Comparison of ENCODE assay signal across 8 mouse cellular contexts in the genomic region with DNA sequence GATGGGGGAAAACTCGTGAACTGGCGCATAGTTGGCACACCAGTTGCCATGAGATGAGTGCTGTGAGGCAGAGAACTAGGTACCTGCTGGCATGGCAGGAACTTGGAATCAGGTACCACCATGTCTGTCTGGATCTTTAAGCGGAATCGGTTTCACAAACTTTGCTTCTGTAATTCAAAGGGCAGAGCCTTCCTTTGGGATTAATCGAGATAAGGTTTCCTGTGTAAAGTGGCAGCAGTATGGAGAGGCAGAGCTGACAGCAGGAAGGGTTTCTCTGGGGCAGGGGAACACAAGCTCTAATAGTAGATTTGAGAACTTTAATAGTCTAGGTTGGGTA. TPM values are rescaled to one million over a fixed set of nuclear protein-coding genes. Genes with fewer than 3 reads are reported as not detected.
DNase-seq lines count a peak whose midpoint lies in the region; ATAC-seq and TF ChIP-seq lines count a peak whose summit lies in the region.

No protein-coding gene starts in this region.

- TF ChIP-seq CTCF in lung, adult 2 months (IDR thresholded peaks at IDR 0.05; ENCODE audit: insufficient read depth, low read length), result no peak
- no peak for TF ChIP-seq CTCF in hindbrain, postnatal 0 days (IDR thresholded peaks at IDR 0.05; ENCODE audit: low read depth)

- DNase-seq in lung, adult 2 months, result no peak
- DNase-seq in lung, postnatal 14 days, result no peak
- DNase-seq in embryonic facial prominence, embryonic 10.5 days (ENCODE audit: low spot score), result peak; percentile 19
- DNase-seq in hindbrain, postnatal 0 days (ENCODE audit: low spot score), result no peak
- peak; percentile 34 for DNase-seq in neural tube, embryonic 10.5 days (ENCODE audit: extremely low spot score, low spot score)
- DNase-seq in layer of hippocampus, postnatal 10 days (ENCODE audit: low spot score in 2 of 2), result no peak
- no peak for DNase-seq in embryo, embryonic 9.5 days (ENCODE audit: extremely low spot score)
- no peak for DNase-seq in left cerebral cortex, postnatal 4 days

- H3K4me3 ChIP-seq in lung, adult 2 months (replicated peaks; ENCODE audit: extremely low read depth, low read depth, low read length), result peak overlapping the region; percentile 81
- peak overlapping the region; percentile 77 for H3K4me3 ChIP-seq in embryonic facial prominence, embryonic 10.5 days
- peak overlapping the region; percentile 64 for H3K4me3 ChIP-seq in hindbrain, postnatal 0 days (ENCODE audit: low read length)

- intact Hi-C loops in left cerebral cortex, postnatal 4 days (cut with DNase I), result no loop called here

- no peak for TF ChIP-seq POLR2A in lung, adult 2 months (IDR thresholded peaks at IDR 0.05; ENCODE audit: borderline replicate concordance, extremely low read depth, low read depth, low read length)

- H3K4me1 ChIP-seq in lung, adult 2 months (ENCODE audit: control insufficient read depth, insufficient read depth, low read length), result peaks cover 9% of the 10 kb centered on the region
- H3K4me1 ChIP-seq in embryonic facial prominence, embryonic 10.5 days, result peaks cover 30% of the 10 kb centered on the region
- peaks cover 17% of the 10 kb centered on the region for H3K4me1 ChIP-seq in hindbrain, postnatal 0 days (ENCODE audit: insufficient read depth, low read length)

- H3K27me3 ChIP-seq in embryonic facial prominence, embryonic 10.5 days (replicated peaks; ENCODE audit: low read depth, poor library complexity, severe bottlenecking), result no peaks in the 10 kb centered on the region
- H3K27me3 ChIP-seq in hindbrain, postnatal 0 days (ENCODE audit: insufficient read depth, low read length), result no peaks in the 10 kb centered on the region

- peak overlapping the region; percentile 91 for H3K27ac ChIP-seq in embryonic facial prominence, embryonic 10.5 days (replicated peaks)
- peak overlapping the region; percentile 3; the same call in 1 of the 2 replicates for H3K27ac ChIP-seq in hindbrain, postnatal 0 days

- peaks cover 33% of the 10 kb centered on the region for H3K36me3 ChIP-seq in embryonic facial prominence, embryonic 10.5 days (replicated peaks)
- 0 out of 2 replicates have a peak, but pooled peaks cover 5% of the 10 kb centered on the region for H3K36me3 ChIP-seq in hindbrain, postnatal 0 days (ENCODE audit: insufficient read depth, low read length)

- H3K4me2 ChIP-seq in hindbrain, postnatal 0 days (ENCODE audit: low read depth, low read length), result peak overlapping the region; percentile 82

- no peaks in the 10 kb centered on the region for H3K9me3 ChIP-seq in embryonic facial prominence, embryonic 10.5 days
- H3K9me3 ChIP-seq in hindbrain, postnatal 0 days (ENCODE audit: low read length), result no peaks in the 10 kb centered on the region

- H3K9ac ChIP-seq in hindbrain, postnatal 0 days (replicated peaks; ENCODE audit: low read length), result peak overlapping the region; percentile 69

- under 1% methylated on average over 5 of the region's 5 CpGs for WGBS in lung, adult 2 months
- 2% methylated on average over 5 of the region's 5 CpGs for WGBS in embryonic facial prominence, embryonic 10.5 days
- 2% methylated on average over 5 of the region's 5 CpGs for WGBS in hindbrain, postnatal 0 days

- ATAC-seq in hindbrain, postnatal 0 days, result no peak

RNA-seq across cellular contexts. Expression of gene Slfn14, which starts 5.7 kb away (rescaled TPM):
- 0.02 and 0.17 TPM in 2 replicates for polyA plus RNA-seq in lung, adult 2 months (2012; rRNA removed)
- 0.09 and 0.37 TPM in 2 replicates for polyA plus RNA-seq in embryonic facial prominence, embryonic 10.5 days (2016; fragmentation: Nextera tagmentation; extraction: Ambion mirVana)
- total RNA-seq in hindbrain, postnatal 0 days (2014; rRNA removed), result not detected in 2 replicates
- 0.05 TPM in 1 of 2 replicates, not detected in the other for polyA plus RNA-seq in hindbrain, postnatal 0 days (2015; fragmentation: Nextera tagmentation; extraction: Ambion mirVana)
- under 1 TPM in 1 of 2 experiments, not detected in 1; 0.09 TPM for total RNA-seq in layer of hippocampus, postnatal 10 days (2021)
- not detected for total RNA-seq in left cerebral cortex, postnatal 4 days (2021)

RNA-seq across cellular contexts. Expression of gene Ap2b1, which starts 6.6 kb away (rescaled TPM):
- polyA plus RNA-seq in lung, adult 2 months (2012; rRNA removed), result 31.4 and 43.9 TPM in 2 replicates
- 64.9 and 71.3 TPM in 2 replicates for polyA plus RNA-seq in embryonic facial prominence, embryonic 10.5 days (2016; fragmentation: Nextera tagmentation; extraction: Ambion mirVana)
- 208 and 209 TPM in 2 replicates for total RNA-seq in hindbrain, postnatal 0 days (2014; rRNA removed)
- 86.3 and 94.8 TPM in 2 replicates for polyA plus RNA-seq in hindbrain, postnatal 0 days (2015; fragmentation: Nextera tagmentation; extraction: Ambion mirVana)
- 100 to 1,000 TPM; 337 to 348 TPM for total RNA-seq in layer of hippocampus, postnatal 10 days (2021)
- total RNA-seq in left cerebral cortex, postnatal 4 days (2021), result 100 to 1,000 TPM; 283 to 311 TPM

RNA-seq across cellular contexts. Expression of gene Pex12, which starts 10.2 kb away (rescaled TPM):
- polyA plus RNA-seq in lung, adult 2 months (2012; rRNA removed), result 6.5 and 6.7 TPM in 2 replicates
- polyA plus RNA-seq in embryonic facial prominence, embryonic 10.5 days (2016; fragmentation: Nextera tagmentation; extraction: Ambion mirVana), result 13.2 and 15.2 TPM in 2 replicates
- total RNA-seq in hindbrain, postnatal 0 days (2014; rRNA removed), result 10.5 and 15.5 TPM in 2 replicates
- polyA plus RNA-seq in hindbrain, postnatal 0 days (2015; fragmentation: Nextera tagmentation; extraction: Ambion mirVana), result 11.5 and 12.8 TPM in 2 replicates
- 10 to 100 TPM in 1 of 2 experiments, 1 to 10 TPM in 1; 9.2 to 11.1 TPM for total RNA-seq in layer of hippocampus, postnatal 10 days (2021)
- 10 to 100 TPM; 12.1 to 17.5 TPM for total RNA-seq in left cerebral cortex, postnatal 4 days (2021)

Comparison
In these comparisons a context has a peak if more than half of its experiments do, and no peak if none do; other contexts are left out.
1. DNase-seq: peak in embryonic facial prominence, embryonic 10.5 days (single experiment) and neural tube, embryonic 10.5 days (single experiment); none in lung, adult 2 months (single experiment), lung, postnatal 14 days (single experiment), hindbrain, postnatal 0 days (single experiment), layer of hippocampus, postnatal 10 days (0 of 2), embryo, embryonic 9.5 days (single experiment) and left cerebral cortex, postnatal 4 days (single experiment).
2. Peak in every context shown above with its lines, with median percentiles within 50 percentile points of each other: H3K4me3 ChIP-seq.